Mouse (Mus musculus) brown adipose tissue, adult 24 weeks (tissue): ENCODE measurements around the gene Mlxipl. TPM values are rescaled to one million over a fixed set of nuclear protein-coding genes. Genes with fewer than 3 reads are reported as not detected.

Source experiments
- H3K27ac ChIP-seq: fragments of 200-500 bp; replicated peaks from 2 replicates; pipeline ENCODE4 v1.5.1; 2012; ENCODE audit warnings: low read depth, mild to moderate bottlenecking, low read length
- H3K4me1 ChIP-seq: fragments of 200-500 bp; 2 replicates; pipeline ENCODE4 v1.6.1; 2012; ENCODE audit warnings: low read length, mixed read lengths; ENCODE audit not compliant: control insufficient read depth, insufficient read depth, insufficient read length
- H3K4me3 ChIP-seq: fragments of 200-500 bp; 2 replicates; pipeline ENCODE4 v1.5.1; 2012; ENCODE audit warnings: low read depth, mild to moderate bottlenecking, low read length, moderate library complexity; ENCODE audit not compliant: insufficient read depth
- polyA plus RNA-seq: library from polyadenylated mRNA; stranded (reverse); fragments of >200 nt; gene quantifications from 2 replicates; pipeline ENCODE4 v1.2.4, GENCODE M21; 2012; ENCODE audit not compliant: missing spikeins, insufficient read depth, insufficient read length

Gene Mlxipl
- polyA plus RNA-seq, 1 experiment, result 174 TPM

DNA sequence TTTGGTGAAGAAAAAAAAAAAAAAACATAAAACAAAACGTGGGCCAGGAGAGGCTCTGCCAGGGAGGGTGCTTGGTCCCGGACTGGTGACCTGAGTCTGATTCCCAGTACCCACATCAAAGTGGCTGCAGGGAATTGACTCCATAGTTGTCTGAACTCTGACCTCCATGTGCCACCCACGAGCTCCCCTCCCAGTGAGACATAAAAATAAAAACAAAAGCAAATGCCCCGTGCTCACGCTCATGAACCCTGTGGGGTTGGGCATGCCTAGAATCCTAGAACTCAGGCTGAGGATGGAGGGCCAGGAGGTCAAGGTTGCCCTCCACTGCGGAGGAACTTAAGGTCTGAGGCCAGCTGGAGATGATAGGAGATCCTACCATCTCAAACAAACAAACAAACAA, 19.3 kb downstream of the Mlxipl start:
- Histone ChIP-seq H3K4me1 (peaks cover 9% of the 10 kb centered on the region), H3K4me3 (peak overlapping the region; percentile 53; the same call in 1 of the 2 replicates), H3K27ac (peak overlapping the region; percentile 94)

DNA sequence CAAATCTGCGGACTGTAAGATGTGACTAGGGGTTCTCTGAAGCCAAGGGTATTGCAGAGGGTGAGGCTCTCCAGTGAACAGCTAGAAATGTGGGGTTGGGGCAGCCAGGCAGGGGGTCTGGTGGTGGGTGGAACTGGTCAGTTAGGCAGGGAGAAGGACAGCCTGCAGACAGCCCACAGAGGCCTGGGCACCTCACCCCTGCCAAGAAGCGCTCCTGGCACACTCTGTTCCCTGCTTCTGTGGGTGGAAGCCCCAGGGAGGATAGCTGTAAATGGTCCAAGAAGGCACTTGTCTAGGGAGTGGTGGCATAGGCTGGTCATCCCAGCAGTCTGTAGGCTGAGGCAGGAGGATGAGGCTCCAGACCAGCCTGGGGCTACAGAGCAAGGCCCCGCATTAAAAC, 19.7 kb downstream of the Mlxipl start:
- peak overlapping the region; percentile 53; the same call in 1 of the 2 replicates for H3K4me3 ChIP-seq
- H3K4me1 ChIP-seq, result peaks cover 9% of the 10 kb centered on the region
- peak overlapping the region; percentile 94 for H3K27ac ChIP-seq

DNA sequence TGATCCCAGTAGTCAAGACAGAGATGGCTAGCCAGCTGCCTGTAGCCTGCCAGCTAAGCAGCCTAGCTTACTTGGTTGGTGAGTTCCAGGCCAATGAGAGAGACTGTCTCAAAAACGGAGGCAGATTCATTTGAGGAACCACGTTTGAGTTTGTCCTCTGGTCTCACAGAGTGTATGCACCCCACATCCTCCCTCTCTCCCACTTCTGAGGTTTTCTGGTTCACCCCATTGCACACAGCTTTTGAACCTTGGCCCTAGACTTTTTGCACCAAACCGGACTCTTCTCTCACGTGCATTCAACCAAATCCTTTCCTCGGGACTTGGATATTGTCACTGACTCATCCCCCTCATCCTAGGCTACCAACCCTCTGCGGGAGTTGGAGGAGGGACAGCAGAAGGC, 20.3 kb downstream of the Mlxipl start:
- no peak overlapping the region for H3K4me3 ChIP-seq
- H3K4me1 ChIP-seq, result peaks cover 9% of the 10 kb centered on the region
- H3K27ac ChIP-seq, result peak overlapping the region; percentile 76

DNA sequence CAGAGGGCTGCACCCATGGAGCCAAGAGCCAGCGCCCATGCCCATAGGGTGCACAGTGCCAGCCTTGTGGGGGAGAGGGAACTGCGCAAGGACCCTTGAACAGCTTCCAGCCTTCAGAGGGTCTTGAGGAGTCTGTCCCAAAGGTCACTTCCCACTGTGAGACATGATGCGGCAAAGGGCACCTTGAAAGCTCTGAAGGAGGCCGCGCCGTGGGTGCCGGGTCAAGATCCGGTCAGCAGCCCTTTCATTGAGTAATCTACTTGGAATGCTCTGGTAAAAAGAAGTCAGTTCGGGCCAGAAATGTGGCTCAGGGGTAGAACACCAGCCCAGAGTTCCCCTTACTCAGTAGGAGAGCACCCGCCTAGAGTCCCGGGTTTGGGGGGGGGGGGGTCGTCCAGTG, 24.1 kb downstream of the Mlxipl start:
- peak overlapping the region; percentile 92 for H3K27ac ChIP-seq
- peaks cover 9% of the 10 kb centered on the region for H3K4me1 ChIP-seq
- no peak overlapping the region for H3K4me3 ChIP-seq

DNA sequence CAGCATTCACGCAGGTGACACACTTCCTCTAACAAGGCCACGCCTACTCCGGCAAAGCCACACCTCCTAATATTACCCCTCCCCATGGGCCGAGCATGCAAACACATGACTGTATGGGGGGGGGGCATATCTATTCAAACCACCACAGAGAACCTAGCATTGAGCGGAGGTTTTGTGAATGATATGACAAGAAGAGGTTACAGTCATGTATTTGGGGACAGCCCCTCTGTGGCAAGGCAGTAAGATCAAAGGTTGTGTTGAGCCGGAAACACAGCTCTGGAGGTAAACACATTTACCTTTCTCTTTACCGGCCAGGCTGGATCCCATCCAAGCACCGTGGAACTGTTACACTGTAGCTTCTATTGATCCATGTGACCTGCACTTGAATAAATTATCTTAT, 25.6 kb downstream of the Mlxipl start:
- Histone ChIP-seq H3K4me1 (peaks cover 4% of the 10 kb centered on the region), H3K4me3 (no peak overlapping the region), H3K27ac (0 out of 2 replicates have a peak overlapping the region, but pooled peaks have one; percentile 1)

DNA sequence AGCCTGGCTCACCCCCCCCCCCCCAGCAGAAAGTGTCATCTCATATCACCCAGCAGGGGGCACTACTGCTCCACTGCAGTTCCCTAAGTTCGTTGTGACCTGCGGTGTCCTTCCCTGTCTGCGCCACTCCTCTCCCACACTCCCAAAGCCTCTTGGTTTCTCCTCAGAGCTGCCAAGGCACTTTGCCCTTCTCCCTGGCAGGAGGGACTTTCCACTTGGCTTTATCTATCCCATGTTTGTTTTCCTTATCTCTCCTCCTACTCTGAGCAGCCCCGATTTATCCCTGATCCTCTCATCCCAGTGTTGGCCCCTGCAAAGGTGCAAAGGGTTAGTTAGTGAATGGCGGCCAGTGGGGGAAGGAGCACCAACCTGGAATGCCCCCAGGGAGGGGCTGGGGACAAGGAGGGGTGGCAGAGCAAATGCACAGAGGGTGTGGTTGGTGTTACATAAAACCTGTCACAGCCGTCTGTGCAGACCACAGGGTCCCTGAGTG, 28.9 kb downstream of the Mlxipl start:
- no peak overlapping the region for H3K4me3 ChIP-seq
- H3K4me1 ChIP-seq, result no peaks in the 10 kb centered on the region; the same call in 1 of the 2 replicates
- no peak overlapping the region for H3K27ac ChIP-seq

DNA sequence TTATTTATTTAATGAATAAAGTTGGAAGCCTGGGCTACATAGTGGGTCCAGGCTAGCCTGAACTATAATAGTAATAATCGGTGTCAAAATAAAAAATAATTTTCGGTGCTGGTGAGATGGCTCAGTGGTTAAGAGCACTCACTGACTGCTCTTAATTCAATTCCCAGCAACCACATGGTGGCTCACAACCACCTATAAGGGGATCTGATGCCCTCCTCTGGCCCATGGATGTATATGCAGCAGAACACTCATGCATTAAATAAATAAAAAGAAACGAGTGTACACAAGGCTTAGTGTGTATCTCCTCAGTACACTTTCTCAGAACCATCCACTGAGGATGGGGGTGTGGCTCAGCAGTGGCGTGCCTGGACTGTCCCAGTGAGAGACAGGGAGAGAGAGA, 31.1 kb downstream of the Mlxipl start:
- no peak overlapping the region for H3K4me3 ChIP-seq
- no peak overlapping the region for H3K27ac ChIP-seq
- no peaks in the 10 kb centered on the region for H3K4me1 ChIP-seq

DNA sequence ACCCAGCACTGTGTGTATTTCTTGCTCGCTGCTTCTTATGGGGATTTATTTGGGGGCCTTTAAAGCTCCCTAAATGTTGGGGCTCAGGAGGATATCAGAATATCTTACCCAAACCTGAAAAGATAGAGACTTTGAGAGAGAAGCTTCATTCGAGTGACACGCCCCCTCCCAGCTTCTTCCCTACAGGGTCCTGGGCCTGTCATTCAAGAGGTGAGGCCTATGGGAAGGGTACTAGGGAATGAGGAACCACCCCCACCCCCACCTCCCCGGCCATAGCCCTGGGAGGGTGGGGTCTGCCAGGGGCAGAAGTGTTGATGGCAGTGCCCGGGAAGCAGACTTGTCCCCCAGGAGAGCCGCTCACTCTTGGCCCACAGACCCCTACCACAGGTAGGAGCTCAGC, 36.4 kb downstream of the Mlxipl start:
- H3K4me3 ChIP-seq, result no peak overlapping the region
- H3K4me1 ChIP-seq, result no peaks in the 10 kb centered on the region
- H3K27ac ChIP-seq, result no peak overlapping the region

DNA sequence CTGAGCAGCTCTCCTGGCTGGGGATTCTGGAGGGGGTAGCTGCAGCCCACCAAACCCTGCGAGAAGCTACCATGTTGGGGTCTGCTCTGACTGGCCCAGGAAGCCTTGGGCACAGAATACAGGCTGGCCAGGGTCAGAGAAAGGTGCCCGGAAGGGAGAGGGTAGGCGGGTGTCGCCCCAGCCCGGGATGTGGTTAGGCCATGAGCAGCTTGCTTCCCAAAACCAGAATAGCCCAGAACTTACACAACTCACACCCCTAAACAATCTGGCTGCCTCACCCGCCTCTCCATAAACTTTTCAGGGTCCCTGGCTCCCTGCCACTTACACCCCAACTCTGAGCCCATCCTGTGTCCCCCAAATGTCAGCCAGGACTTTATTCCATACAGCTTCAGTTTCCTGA, 38.0 kb downstream of the Mlxipl start:
- Histone ChIP-seq H3K4me1 (no peaks in the 10 kb centered on the region), H3K4me3 (no peak overlapping the region), H3K27ac (no peak overlapping the region)

DNA sequence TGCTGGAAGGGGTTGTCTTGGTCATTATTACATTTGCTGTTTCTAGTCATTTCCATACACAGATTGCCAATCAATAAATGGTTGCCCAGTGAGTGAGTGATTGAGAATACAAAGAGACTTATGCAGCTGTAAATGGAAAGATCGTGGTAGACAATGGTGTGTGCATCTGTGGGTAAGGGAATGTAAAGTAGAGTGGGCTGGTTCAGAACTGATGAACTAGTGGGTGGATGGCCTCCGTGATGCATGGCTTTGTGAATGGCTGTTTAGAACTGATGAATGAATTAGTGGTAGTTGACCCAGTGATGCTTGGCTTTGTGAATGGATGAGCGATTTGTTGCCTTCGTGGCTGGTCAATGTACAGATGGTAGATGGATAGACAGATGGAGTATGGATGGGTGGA, 40.1 kb downstream of the Mlxipl start:
- H3K4me3 ChIP-seq, result no peak overlapping the region
- no peak overlapping the region for H3K27ac ChIP-seq
- no peaks in the 10 kb centered on the region for H3K4me1 ChIP-seq

DNA sequence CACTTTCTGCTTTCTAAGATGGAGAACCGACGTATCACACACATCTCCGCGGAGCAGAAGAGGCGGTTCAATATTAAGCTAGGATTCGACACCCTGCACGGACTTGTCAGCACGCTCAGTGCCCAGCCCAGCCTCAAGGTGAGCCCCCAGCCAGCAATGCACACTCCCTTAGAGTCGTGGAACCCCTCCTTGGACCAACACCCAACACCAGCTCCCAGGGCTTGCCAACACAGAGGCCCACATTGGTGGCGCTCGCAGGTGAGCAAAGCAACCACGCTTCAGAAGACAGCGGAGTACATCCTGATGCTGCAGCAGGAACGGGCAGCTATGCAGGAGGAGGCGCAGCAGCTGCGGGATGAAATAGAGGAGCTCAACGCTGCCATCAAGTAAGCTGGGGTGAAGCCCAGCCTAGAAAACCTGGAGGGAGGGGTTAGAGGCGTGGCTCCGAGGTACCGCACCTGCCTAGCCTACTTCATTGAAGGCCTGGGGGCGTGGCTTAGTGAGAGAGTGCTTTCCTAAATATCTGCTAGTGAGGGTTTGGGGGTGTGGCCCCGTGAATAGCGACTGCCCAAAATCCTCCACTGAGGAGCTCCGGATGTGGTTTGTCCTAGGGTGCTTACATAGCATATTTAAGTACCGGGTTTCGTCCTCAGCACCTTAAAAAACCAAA, 44.2 kb downstream of the Mlxipl start:
- H3K27ac ChIP-seq, result no peak overlapping the region
- H3K4me3 ChIP-seq, result 0 out of 2 replicates have a peak overlapping the region, but pooled peaks have one; percentile 5
- H3K4me1 ChIP-seq, result no peaks in the 10 kb centered on the region

DNA sequence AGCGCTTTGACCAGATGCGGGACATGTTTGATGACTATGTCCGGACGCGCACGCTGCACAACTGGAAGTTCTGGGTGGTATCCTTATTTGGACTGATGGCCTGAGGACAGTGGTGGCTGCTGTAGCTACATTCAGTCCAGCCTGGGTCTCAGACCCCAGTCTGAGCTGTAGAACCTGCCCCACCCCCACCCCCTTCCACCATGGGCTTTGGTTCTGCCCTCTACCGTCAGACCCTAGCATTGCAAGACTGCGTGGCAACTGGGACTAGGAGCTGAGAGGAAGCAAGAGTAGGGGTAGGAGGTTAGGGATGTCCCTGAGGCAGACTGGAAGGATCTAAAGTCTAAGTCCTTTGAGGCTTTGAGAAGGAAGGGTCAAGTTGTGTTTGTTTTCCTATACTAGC, 44.8 kb downstream of the Mlxipl start:
- Histone ChIP-seq H3K4me1 (no peaks in the 10 kb centered on the region), H3K4me3 (0 out of 2 replicates have a peak overlapping the region, but pooled peaks have one; percentile 5), H3K27ac (no peak overlapping the region)

DNA sequence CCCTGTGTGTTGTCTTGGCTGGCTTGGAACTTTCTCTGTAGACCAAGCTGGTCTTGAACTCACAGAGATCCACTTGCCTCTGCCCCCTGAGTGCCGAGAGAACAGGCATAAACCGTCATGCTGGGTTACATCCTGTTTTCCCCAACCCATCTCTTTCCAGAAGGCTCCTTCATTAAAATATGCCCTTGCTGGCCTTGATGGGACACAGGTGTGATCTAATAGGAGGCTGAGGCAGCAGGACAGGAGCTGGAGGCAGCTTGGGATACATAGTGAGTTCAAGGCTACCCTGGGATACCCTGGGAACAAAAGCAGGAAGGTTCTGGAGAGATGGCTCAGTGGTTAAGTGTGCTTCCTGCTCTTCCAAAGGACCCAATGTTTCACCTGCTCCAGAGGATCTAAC, 50.2 kb downstream of the Mlxipl start:
- Histone ChIP-seq H3K4me1 (no peaks in the 10 kb centered on the region), H3K27ac (no peak overlapping the region), H3K4me3 (no peak overlapping the region)

DNA sequence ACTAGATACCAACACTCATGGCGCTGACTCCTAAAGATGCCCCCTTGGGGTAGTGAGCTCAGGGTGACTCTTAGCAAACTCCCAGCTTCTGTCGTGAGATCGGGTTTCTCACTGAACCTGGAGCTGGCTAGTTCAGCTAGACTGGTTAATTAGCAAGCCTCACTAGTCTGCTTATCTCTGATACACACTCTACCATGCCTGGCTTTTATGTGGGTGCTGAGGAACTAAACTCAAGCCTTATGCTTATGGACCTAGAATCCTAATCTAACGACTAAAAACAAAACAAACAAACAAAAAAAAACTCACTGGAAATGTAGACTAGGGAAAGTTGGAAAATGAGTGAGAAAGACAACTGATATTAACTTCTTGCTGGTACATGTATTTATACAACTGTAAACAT, 54.8 kb downstream of the Mlxipl start:
- no peak overlapping the region for H3K4me3 ChIP-seq
- H3K4me1 ChIP-seq, result no peaks in the 10 kb centered on the region
- no peak overlapping the region for H3K27ac ChIP-seq

DNA sequence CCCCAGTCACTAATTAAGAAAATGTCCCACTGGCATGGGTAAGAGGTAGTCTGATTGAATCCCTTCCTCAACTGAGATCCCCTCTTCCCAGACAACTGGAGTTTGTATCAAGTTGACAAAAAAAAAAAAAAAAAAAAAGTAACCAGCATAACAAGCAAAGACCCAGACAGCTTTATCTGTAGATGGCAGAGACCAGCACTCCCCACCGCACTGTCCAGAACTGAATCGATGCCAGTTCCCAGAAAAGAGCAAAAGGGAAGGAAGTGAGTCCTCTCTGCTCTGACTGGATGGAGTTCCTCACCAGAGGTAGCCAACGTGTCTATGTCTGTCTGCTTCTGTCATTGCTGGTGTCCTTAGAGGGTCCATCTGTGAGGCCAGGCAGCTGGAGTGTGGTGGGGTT, 55.8 kb downstream of the Mlxipl start:
- Histone ChIP-seq H3K4me3 (no peak overlapping the region), H3K27ac (no peak overlapping the region), H3K4me1 (no peaks in the 10 kb centered on the region; the same call in 1 of the 2 replicates)

DNA sequence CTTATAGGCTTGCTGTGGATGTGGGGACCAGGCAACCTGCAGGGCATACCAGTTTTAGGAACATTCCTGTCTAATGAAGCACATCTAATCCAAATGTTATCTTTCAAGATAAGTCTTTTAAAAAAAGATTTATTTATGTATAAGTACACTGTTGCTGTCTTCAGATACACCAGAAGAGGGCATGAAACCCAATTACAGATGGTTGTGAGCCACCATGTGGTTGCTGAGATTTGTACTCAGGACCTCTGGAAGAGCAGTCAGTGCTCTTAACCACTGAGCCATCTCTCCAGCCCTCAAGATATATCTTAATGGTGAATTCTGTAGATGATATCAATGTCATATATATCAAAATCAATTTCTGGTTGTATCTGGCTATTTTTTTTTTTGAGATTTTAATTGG, 56.3 kb downstream of the Mlxipl start:
- H3K4me3 ChIP-seq, result no peak overlapping the region
- H3K27ac ChIP-seq, result no peak overlapping the region
- no peaks in the 10 kb centered on the region; the same call in 1 of the 2 replicates for H3K4me1 ChIP-seq
